Mouse (Mus musculus) ES-CJ7 (cell line): ENCODE data around the gene Sema6d.

ENCODE experiments used
- DNase-seq: peaks from one replicate; pipeline ENCODE4 v3.0.0; 2011; ENCODE audit warnings: low read depth, low spot score

The Sema6d gene

GRCm38 (mm10) chr2:124554751-124555415 is 465.1 kb downstream of the Sema6d start:
- no peak for DNase-seq

DNA sequence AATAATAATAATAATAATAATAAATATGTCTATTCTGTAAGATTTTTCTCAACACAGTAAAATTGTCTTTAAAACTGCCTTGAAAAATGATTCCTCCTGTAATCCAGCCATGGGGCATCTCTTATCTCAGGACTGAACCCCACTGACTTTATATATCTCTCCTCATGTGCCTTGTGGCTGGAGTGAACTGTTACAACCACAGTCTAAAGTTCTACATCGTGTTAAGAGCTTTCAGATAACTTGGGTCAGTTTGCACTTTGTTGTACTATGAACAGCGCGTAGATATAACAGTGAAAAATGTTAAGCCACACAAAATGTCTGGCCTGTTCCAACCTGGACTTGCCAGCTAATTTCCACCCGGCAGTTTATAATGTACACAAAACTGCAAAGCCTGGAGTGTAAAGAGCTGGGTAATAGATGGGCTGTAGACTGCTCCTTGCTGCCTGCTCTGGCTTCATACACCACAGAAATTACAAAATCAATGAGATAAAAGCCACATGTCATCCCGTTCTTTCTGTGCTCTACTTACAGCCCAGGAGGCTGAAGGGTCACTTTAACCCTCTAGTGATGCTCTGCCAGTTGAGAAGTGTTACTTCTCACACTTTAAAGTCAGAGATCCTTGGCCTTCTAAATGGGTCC is 467.2 kb downstream of the Sema6d start:
- no peak for DNase-seq

DNA sequence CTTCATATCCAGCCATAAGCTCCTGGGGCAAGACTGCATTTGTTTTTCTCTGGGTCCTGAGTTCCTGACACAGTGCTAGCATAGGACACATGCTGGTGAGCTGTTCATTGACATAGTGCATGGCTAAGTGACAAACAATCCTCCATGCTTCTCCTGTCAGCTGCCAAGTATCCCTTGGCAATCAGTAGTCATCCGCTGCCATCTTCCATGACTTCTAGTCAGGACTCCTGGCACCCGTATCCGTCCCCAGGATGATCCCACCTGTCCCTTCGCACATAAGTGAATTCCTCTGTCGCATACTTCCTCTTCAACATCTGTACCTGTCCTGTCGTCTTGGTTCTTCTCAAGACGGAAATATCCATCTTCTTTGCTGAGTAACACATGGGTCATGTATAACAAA is 468.3 kb downstream of the Sema6d start:
- no peak for DNase-seq

GRCm38 (mm10) chr2:124561668-124562067 is 471.9 kb downstream of the Sema6d start:
- DNase-seq, result no peak

DNA sequence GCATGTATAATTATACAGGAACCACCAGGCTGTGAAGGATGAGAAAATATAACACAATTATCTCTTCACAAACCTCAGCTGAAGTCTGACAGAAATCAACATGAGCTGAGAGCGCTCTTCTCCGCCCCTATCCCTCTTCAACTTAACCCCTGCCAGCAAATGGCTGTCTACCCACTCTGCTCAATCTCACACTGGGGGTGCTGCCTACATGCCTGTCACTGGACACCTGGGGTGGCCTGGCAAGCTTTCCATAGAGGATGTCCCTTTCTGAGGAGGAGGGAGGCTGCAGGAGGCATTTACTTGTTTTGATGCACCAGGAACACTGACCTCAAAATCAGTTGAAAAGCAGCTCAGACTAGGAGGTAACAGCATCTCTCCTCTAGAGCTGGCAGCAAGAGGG is 472.3 kb downstream of the Sema6d start:
- no peak for DNase-seq

DNA sequence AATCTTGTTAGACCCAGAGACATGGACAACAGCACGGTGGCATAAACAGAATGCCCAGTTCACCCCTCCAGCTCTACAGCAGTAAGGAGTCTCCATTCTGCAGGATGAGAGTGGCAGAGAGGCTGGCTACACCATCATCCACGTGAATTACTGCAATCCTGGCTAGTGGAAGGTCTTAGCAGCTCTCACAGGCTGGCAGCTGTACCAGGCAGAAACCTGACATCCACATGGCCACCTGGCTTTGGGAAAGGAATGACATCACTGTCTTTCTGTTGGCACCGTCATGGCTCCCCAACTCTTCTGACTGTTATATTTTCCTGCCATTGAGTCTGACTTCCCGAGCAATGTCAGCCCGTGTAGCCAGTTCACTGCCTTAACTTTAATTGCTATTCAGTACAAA is 474.0 kb downstream of the Sema6d start:
- DNase-seq, result no peak

DNA sequence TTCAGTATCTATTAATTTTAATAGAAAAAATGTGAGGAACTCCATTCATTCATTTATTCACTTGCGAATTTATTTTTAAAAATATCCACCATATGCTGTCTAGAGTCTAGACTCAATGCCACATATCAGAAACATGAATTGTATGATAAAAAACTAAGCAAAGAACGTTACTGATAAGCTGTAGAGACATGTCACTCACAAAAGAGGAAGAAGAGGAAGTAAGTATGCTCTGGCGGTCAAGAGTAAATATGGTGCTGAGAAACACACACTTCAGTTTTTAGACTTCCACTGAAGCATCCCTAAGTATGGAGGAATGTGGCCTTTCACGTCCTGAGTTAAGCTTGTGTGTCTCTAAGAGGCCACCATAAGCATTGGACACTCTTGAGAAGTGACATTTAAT is 484.0 kb downstream of the Sema6d start:
- no peak for DNase-seq

- no peak for DNase-seq
These were observed 486.3 kb downstream of the Sema6d start for GRCm38 (mm10) chr2:124576053-124576452.

DNA sequence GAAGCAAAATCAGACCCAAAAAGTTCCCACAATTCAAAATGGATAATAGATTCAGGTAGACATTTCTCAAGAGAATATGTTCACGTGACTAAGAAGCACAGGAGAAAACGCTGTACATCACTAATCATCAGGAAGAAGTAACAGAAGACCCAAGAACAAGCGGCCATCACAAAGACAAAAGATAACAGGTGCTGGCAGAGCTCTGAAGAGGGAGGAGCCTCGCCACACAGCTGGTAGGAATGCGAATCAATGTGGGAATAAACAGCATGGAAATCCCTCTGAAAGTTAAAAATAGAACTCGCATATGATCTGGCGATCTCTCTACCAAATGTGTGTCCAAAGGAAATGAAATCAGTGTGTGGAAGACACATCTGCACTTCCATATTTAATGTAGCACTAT is 493.8 kb downstream of the Sema6d start:
- DNase-seq, result no peak

DNA sequence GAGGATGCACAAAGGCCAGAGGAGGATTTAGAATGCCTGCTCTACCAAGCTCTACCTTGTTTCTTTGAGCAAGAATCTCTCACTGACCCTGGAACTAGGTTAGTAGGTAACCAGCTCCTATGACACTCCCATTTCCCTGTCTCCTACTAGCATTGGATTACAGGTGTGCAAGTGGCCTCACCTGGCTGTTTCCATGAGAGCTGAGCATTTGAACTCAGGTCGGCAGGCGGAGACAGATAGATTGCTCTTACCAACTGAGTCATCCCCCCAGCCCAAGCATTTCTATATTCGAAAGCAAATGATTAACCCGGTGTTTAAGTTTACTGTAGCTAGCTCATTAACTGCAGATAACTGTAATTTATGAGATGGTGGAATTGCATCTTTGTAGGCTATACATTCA is 503.0 kb downstream of the Sema6d start:
- no peak for DNase-seq

DNA sequence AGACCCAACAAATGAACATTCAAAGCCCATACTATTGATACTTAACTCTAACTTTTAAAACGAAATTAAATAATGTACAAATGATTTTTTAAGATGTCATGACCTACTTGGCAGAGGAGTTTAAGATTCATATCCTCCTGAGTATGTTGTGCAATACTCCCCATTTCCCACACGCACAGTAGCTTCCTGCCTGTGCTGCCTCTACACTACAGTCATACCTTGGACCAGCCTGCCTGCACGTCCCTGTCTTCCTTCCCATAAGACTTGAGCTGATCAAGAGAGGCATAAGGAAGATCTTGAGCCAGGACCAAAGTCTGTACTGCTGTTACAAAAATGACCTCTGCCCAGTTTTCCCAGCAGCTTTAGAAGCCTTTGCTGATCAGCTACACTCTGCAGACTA is 509.2 kb downstream of the Sema6d start:
- no peak for DNase-seq

DNA sequence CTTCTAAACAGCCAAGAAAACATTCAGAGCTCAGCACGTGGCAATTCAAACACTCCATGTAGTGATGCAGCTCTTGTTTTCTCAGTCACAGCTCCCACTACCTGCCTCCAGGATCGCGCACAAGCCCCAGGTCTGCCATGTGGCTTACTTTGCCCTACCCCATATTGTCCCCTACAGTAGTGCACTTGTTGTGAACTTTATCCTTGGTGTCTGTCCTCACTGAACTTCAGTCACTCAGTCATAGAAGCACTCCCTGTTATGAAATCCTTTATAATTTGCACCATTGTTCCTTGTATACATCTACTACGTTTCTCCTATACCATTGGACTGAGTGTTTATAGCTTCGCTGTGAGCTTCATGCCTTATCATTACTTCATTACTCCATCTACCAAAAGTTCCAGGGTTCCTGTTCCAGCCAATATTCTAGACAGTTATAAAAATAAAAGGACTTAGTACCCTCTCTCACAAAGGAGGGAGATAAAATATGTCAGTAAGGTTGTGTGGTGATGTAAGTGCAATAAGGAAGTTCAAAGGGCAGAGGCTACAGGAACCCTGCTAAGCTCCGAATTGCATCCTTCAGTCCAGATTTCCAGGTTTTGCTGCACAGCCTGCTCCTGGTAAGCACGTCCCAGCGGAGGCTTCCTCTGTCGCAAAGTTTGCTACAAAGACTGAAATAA is 512.1 kb downstream of the Sema6d start:
- no peak for DNase-seq

GRCm38 (mm10) chr2:124602379-124602913 is 512.7 kb downstream of the Sema6d start:
- no peak for DNase-seq

GRCm38 (mm10) chr2:124605341-124605740 is 515.6 kb downstream of the Sema6d start:
- peak; percentile 3 for DNase-seq

- DNase-seq, result no peak
These were observed 518.2 kb downstream of the Sema6d start for GRCm38 (mm10) chr2:124607986-124608385.

GRCm38 (mm10) chr2:124608546-124608945 is 518.8 kb downstream of the Sema6d start:
- DNase-seq, result no peak

DNA sequence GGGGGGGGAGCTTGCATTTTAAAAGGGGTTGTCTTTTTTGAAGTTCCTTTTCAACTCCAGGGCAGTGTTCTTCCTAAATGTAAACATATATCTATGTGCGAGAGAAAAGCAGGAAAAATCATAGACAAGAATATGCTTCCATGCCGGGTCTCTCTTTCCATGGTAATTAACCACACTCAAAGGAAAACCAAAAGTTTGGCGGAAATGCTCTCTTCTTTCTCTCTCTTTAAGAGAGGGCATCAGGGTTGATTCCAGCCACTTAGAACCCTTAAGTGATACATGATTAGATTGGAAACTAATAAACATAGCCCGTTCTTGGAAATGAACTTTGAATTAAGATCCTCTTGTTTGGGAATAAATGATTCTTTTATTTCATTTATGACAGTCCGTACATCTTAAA is 519.2 kb downstream of the Sema6d start:
- DNase-seq, result no peak

GRCm38 (mm10) chr2:124609711-124610585 is 520.2 kb downstream of the Sema6d start:
- peak; percentile 68 for DNase-seq

DNA sequence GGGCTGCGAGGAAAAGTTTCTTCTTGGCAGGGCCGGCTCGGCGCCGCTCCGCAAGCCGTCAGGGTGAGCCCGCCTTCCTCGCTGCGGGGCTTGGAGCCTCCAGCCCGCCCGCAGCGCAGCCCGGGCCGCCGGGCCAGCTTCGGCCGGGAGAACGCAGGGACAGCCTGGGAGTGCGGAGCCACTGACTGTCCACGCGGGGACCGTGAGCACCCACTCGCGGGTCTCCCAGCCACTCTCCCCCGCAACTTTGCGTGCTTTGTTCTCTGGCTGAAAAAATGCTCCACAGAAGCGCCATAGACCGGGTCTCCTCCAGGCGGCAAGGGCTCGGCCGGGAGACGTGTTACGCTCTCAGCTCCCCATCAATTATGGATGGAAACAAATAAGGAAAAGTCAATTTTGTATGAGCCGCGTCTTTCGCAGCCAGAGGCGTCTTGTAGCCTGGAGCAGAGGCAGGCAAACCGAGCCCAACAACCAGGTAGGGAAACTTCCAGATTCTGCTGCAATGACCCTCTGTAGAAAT is 520.9 kb downstream of the Sema6d start:
- DNase-seq, result peak; percentile 14

GRCm38 (mm10) chr2:124611226-124611625 is 521.5 kb downstream of the Sema6d start:
- no peak for DNase-seq

GRCm38 (mm10) chr2:124612276-124612675 is 522.5 kb downstream of the Sema6d start:
- DNase-seq, result no peak
